19 mouse cellular contexts compared by ENCODE assay signal in the genomic region with DNA sequence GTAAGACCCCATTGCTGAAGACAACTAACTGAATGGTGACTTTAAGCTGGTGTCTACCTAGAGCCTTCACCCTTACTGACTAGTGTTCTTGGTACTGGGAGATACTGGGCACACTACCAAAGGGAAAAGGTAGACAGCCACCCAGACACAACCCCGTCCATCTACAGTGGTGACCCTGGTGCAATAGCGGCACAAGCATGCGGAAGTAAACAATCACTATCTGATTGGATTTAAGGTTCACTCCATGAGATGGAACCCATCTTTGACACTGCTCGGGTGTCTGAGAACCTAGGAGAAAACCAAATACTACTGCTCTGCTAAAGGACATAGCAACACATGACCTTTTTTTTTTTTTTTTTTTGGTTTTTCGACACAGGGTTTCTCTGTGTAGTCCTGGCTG. TPM values are rescaled to one million over a fixed set of nuclear protein-coding genes. Genes with fewer than 3 reads are reported as not detected.
DNase-seq lines count a peak whose midpoint lies in the region; ATAC-seq and TF ChIP-seq lines count a peak whose summit lies in the region.
"Had no signal": no experiment of that assay in that cellular context is flagged by ENCODE, and none has a peak within 500 bp of the region (broad histone marks: within the 10 kb centered on the region; RNA-seq: fewer than 3 reads in every experiment).

No protein-coding gene starts in this region.

- H3K9me3 ChIP-seq in liver, embryonic 12.5 days (replicated peaks), result no peaks in the 10 kb centered on the region
- no peaks in the 10 kb centered on the region; the same call in 1 of the 2 replicates for H3K9me3 ChIP-seq in midbrain, embryonic 11.5 days (ENCODE audit: control insufficient read depth, low read length)
- peaks cover 20% of the 10 kb centered on the region; the same call in 1 of the 2 replicates for H3K9me3 ChIP-seq in midbrain, embryonic 10.5 days (replicated peaks)
- H3K9me3 ChIP-seq: G1E had no signal

- H3K36me3 ChIP-seq in liver, adult 2 months (ENCODE audit: control insufficient read depth, insufficient read depth, low read length), result no peaks in the 10 kb centered on the region
- H3K36me3 ChIP-seq in liver, embryonic 12.5 days, result no peaks in the 10 kb centered on the region
- H3K36me3 ChIP-seq in midbrain, embryonic 11.5 days (ENCODE audit: control insufficient read depth, insufficient read depth, low read length), result no peaks in the 10 kb centered on the region
- H3K36me3 ChIP-seq in midbrain, embryonic 10.5 days, result peaks cover 33% of the 10 kb centered on the region

- peak; percentile 89 for DNase-seq in liver, adult 2 months (ENCODE audit: extremely low read depth, low read depth, low spot score)
- peak; percentile 49 for DNase-seq in midbrain, embryonic 11.5 days (ENCODE audit: low spot score, missing footprints)
- DNase-seq in midbrain, embryonic 10.5 days (ENCODE audit: low spot score), result no peak
- DNase-seq: adrenal gland, adult 2 months; adrenal gland, adult 8-10 months; adrenal gland, postnatal 10 days; adrenal gland, postnatal 14 days; adrenal gland, postnatal 25 days; adrenal gland, postnatal 36 days; B cell, adult 2 months; cerebellum, adult 11 months; cerebellum, adult 11-12 months; cerebellum, adult 18-20 months had no signal

- TF ChIP-seq CTCF in liver, adult 2 months (IDR thresholded peaks at IDR 0.05; ENCODE audit: low read depth, low read length), result no peak

- no peaks in the 10 kb centered on the region for H3K27me3 ChIP-seq in liver, adult 2 months (ENCODE audit: control insufficient read depth, insufficient read depth, low read length)
- no peaks in the 10 kb centered on the region for H3K27me3 ChIP-seq in liver, embryonic 12.5 days (replicated peaks)
- no peaks in the 10 kb centered on the region for H3K27me3 ChIP-seq in midbrain, embryonic 11.5 days (ENCODE audit: control insufficient read depth, insufficient read depth, low read length)
- no peaks in the 10 kb centered on the region for H3K27me3 ChIP-seq in midbrain, embryonic 10.5 days (ENCODE audit: low read depth, poor library complexity, severe bottlenecking)
- H3K27me3 ChIP-seq: CH12.LX, Patski had no signal

- no peak overlapping the region for H3K4me2 ChIP-seq in liver, embryonic 12.5 days
- no peak overlapping the region for H3K4me2 ChIP-seq in midbrain, embryonic 11.5 days

- no peak overlapping the region for H3K27ac ChIP-seq in liver, adult 2 months (replicated peaks; ENCODE audit: insufficient read depth, low read depth, low read length)
- no peak overlapping the region for H3K27ac ChIP-seq in liver, embryonic 12.5 days
- no peak overlapping the region for H3K27ac ChIP-seq in midbrain, embryonic 11.5 days (ENCODE audit: low read depth, low read length)
- no peak overlapping the region for H3K27ac ChIP-seq in midbrain, embryonic 10.5 days (replicated peaks)

- no peak overlapping the region for H3K9ac ChIP-seq in liver, adult 2 months (ENCODE audit: low read depth, low read length)
- H3K9ac ChIP-seq in liver, embryonic 12.5 days, result no peak overlapping the region
- no peak overlapping the region for H3K9ac ChIP-seq in midbrain, embryonic 11.5 days (ENCODE audit: low read length)

- TF ChIP-seq POLR2A in liver, adult 2 months (IDR thresholded peaks at IDR 0.05; ENCODE audit: extremely low read depth, insufficient read depth, low read length), result no peak

- no peak overlapping the region for H3K4me3 ChIP-seq in liver, adult 2 months (ENCODE audit: insufficient read depth, low read depth, low read length)
- H3K4me3 ChIP-seq in liver, embryonic 12.5 days, result no peak overlapping the region
- H3K4me3 ChIP-seq in midbrain, embryonic 11.5 days (ENCODE audit: low read depth, low read length), result no peak overlapping the region
- H3K4me3 ChIP-seq in midbrain, embryonic 10.5 days, result no peak overlapping the region

- peaks cover 3% of the 10 kb centered on the region; the same call in 1 of the 2 replicates for H3K4me1 ChIP-seq in liver, adult 2 months (ENCODE audit: control insufficient read depth, insufficient read depth, low read length)
- 0 out of 2 replicates have a peak, but pooled peaks cover 4% of the 10 kb centered on the region for H3K4me1 ChIP-seq in liver, embryonic 12.5 days
- H3K4me1 ChIP-seq in midbrain, embryonic 11.5 days (ENCODE audit: control insufficient read depth, insufficient read depth, low read length), result no peaks in the 10 kb centered on the region
- H3K4me1 ChIP-seq in midbrain, embryonic 10.5 days, result no peaks in the 10 kb centered on the region

- 29% methylated on average over 5 of the region's 5 CpGs for WGBS in liver, adult 2 months
- whole genome bisulfite sequencing in liver, embryonic 12.5 days (ENCODE audit: insufficient replicate concordance), result 81% methylated on average over 5 of the region's 5 CpGs
- 99% methylated on average over 5 of the region's 5 CpGs for WGBS in midbrain, embryonic 11.5 days
- WGBS in midbrain, embryonic 10.5 days, result 93% methylated on average over 5 of the region's 5 CpGs

- peaks cover 22% of the 10 kb centered on the region; the same call in 1 of the 2 replicates for H3K79me2 ChIP-seq in liver, adult 2 months (ENCODE audit: control insufficient read depth, insufficient read depth, low read length)

- ATAC-seq in liver, embryonic 12.5 days, result no peak
- ATAC-seq in midbrain, embryonic 11.5 days (ENCODE audit: low FRiP score), result no peak
- ATAC-seq: activated CD4-positive, CD25-positive, alpha-beta regulatory T cell, adult 4 months; CD4-positive, CD25-positive, alpha-beta regulatory T cell, adult 4 months; Patski had no signal

RNA-seq across cellular contexts. Expression of a gene that starts 20.0 kb away (rescaled TPM):
- total RNA-seq in liver, adult 2 months (2014; rRNA removed), result 11.1 and 11.9 TPM in 2 replicates
- polyA plus RNA-seq in liver, adult 2 months (2012; rRNA removed), result 5.5 and 7.3 TPM in 2 replicates
- 4.9 and 5.2 TPM in 2 replicates for polyA plus RNA-seq in liver, embryonic 12.5 days (2016; fragmentation: Nextera tagmentation; extraction: Ambion mirVana)
- polyA plus RNA-seq in midbrain, embryonic 11.5 days (2014; fragmentation: Nextera tagmentation; extraction: Ambion mirVana), result 10.5 and 12.0 TPM in 2 replicates
- 7.8 and 10.4 TPM in 2 replicates for polyA plus RNA-seq in midbrain, embryonic 10.5 days (2016; fragmentation: Nextera tagmentation; extraction: Ambion mirVana)
